Mouse (Mus musculus) limb, embryonic 15.5 days (tissue): ENCODE results near the gene Hexa. TPM values are rescaled to one million over a fixed set of nuclear protein-coding genes. Genes with fewer than 3 reads are reported as not detected.

Experiments
- ATAC-seq: fragments of 200-750 bp; cut with Nextera tagmentation; 2 replicates; pipeline ENCODE4 v1.8.0; 2017; ENCODE audit warnings: low read depth, moderate TSS enrichment; ENCODE audit not compliant: insufficient number of reproducible peaks, low FRiP score, low TSS enrichment
- H3K27ac ChIP-seq: fragments of 300-500 bp; sonication (generic); 2 replicates; pipeline ENCODE4 v1.5.1; 2015; ENCODE audit warnings: moderate library complexity, mild to moderate bottlenecking, inconsistent platforms
- H3K27me3 ChIP-seq: fragments of 300-500 bp; sonication (generic); 2 replicates; pipeline ENCODE4 v1.6.1; 2015; ENCODE audit warnings: inconsistent platforms
- H3K36me3 ChIP-seq: fragments of 300-500 bp; sonication (generic); 2 replicates; pipeline ENCODE4 v1.6.1; 2015; ENCODE audit warnings: inconsistent platforms
- H3K4me1 ChIP-seq: fragments of 300-500 bp; sonication (generic); 2 replicates; pipeline ENCODE4 v1.6.1; 2015; ENCODE audit warnings: inconsistent platforms
- H3K4me2 ChIP-seq: fragments of 300-500 bp; sonication (generic); 2 replicates; pipeline ENCODE4 v1.6.1; 2015; ENCODE audit warnings: mild to moderate bottlenecking, inconsistent platforms
- H3K4me3 ChIP-seq: fragments of 300-500 bp; sonication (generic); 2 replicates; pipeline ENCODE4 v1.5.1; 2015; ENCODE audit warnings: mild to moderate bottlenecking, inconsistent platforms
- H3K9ac ChIP-seq: fragments of 300-500 bp; sonication (generic); 2 replicates; pipeline ENCODE4 v1.6.1; 2015; ENCODE audit warnings: inconsistent platforms
- H3K9me3 ChIP-seq: fragments of 300-500 bp; sonication (generic); 2 replicates; pipeline ENCODE4 v1.6.1; 2016; ENCODE audit warnings: inconsistent platforms
- WGBS: fragments of 180-500 bp; shearing (Covaris S2); methylation state at CpG from one replicate; pipeline ENCODE4 v1.1.7; 2015; 5-methylcytosine and 5-hydroxymethylcytosine counted together
- polyA plus RNA-seq: library from polyadenylated mRNA; unstranded; fragments of >200 nt; fragmentation: Nextera tagmentation; extraction: Ambion mirVana; gene quantifications from 2 replicates; pipeline ENCODE4 v1.2.1, GENCODE M21; 2015

Gene Hexa
- polyA plus RNA-seq, 1 experiment from 2014 or later, result 89.9 TPM

- Histone ChIP-seq H3K9me3 (no peaks in the 10 kb centered on the region), H3K27ac (no peak overlapping the region), H3K27me3 (no peaks in the 10 kb centered on the region), H3K9ac (no peak overlapping the region), H3K36me3 (peaks cover 50% of the 10 kb centered on the region), H3K4me3 (no peak overlapping the region), H3K4me2 (no peak overlapping the region), H3K4me1 (no peaks in the 10 kb centered on the region)
- 18% methylated on average over 4 of the region's 4 CpGs for WGBS
- no peak for ATAC-seq
These were observed 26.3 kb downstream of the Hexa start for GRCm38 (mm10) chr9:59565600-59565999.

DNA sequence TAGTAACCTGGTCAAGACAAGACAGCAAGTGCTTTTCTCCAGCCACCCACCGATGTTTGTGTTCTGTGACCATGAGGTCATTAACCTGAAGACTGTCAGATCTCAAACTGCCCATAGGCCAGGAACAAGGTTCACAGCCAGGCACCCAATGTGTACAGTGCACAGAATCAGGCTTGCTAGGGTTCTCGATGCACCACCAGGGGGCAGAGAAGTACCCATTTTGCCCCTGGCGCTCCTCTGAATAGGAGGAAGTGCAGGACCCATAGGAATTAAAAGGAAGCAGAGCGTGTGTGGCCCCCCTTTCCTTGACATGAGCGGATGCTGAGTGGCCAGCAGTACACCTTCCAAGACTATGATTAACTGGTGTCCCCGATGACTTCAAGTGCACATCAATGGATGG is 27.8 kb downstream of the Hexa start:
- no peaks in the 10 kb centered on the region for H3K4me1 ChIP-seq
- H3K9me3 ChIP-seq, result no peaks in the 10 kb centered on the region
- H3K4me3 ChIP-seq, result no peak overlapping the region
- H3K36me3 ChIP-seq, result peaks cover 35% of the 10 kb centered on the region
- no peak overlapping the region for H3K4me2 ChIP-seq
- 0 out of 2 replicates have a peak, but pooled peaks have one; percentile 35 for ATAC-seq
- H3K9ac ChIP-seq, result no peak overlapping the region
- 35% methylated on average over 6 of the region's 6 CpGs for WGBS
- no peaks in the 10 kb centered on the region for H3K27me3 ChIP-seq
- H3K27ac ChIP-seq, result no peak overlapping the region

DNA sequence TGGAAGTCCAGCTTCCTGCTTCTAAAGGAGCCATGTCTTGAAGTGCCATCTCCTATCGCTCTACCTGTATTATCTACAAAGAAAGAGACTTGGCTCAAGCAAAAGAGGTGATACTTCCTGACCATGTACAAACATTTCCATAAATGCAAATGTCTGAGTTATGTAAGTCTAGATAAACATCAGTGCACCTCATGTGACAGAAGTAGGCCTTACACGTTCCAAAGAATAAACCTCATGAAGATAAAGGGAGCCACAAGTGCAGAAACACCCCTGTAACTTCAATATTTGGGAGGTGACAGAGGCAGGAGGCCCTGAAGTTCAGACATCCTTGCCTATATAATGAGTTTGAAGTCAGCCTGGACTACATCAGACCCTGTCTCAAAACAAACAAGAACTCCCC is 32.5 kb downstream of the Hexa start:
- ATAC-seq, result no peak
- H3K4me3 ChIP-seq, result no peak overlapping the region
- H3K9me3 ChIP-seq, result no peaks in the 10 kb centered on the region
- H3K27me3 ChIP-seq, result peaks cover 11% of the 10 kb centered on the region
- H3K9ac ChIP-seq, result no peak overlapping the region
- H3K27ac ChIP-seq, result no peak overlapping the region
- H3K36me3 ChIP-seq, result no peaks in the 10 kb centered on the region
- 71% methylated on average over 2 of the region's 2 CpGs for WGBS
- H3K4me2 ChIP-seq, result no peak overlapping the region
- no peaks in the 10 kb centered on the region for H3K4me1 ChIP-seq

DNA sequence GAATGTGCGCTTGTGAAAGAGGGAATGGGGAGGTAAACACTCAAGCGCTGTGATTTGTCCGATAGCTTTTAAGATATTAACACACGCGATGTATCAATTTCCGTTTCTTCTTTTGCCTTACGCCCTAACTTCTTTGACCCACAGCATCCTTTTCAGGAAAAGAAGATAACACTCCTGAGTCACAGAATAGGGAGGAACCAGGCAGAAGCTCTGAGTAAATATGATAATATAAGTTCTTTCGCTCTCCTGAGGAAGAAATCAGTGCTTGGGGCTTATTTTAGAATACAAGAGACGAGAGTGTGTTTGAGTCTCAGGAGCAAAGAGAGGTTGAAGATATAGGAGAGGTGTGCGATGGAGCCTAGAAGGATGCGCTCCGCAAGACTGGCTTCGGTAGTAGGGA is 38.1 kb downstream of the Hexa start:
- H3K4me2 ChIP-seq, result peak overlapping the region; percentile 60
- peak overlapping the region; percentile 50 for H3K4me3 ChIP-seq
- peaks cover 30% of the 10 kb centered on the region for H3K27me3 ChIP-seq
- no peak overlapping the region for H3K9ac ChIP-seq
- no peaks in the 10 kb centered on the region for H3K9me3 ChIP-seq
- no peak for ATAC-seq
- 15% methylated on average over 13 of the region's 13 CpGs for WGBS
- H3K4me1 ChIP-seq, result peaks cover 15% of the 10 kb centered on the region
- no peaks in the 10 kb centered on the region for H3K36me3 ChIP-seq
- H3K27ac ChIP-seq, result no peak overlapping the region

GRCm38 (mm10) chr9:59577844-59578504 is 38.6 kb downstream of the Hexa start, which contains the start of gene Celf6:
Celf6 (plus strand) TSS chr9:59577917.
- Histone ChIP-seq H3K4me3 (peak within 1 kb of the TSS; percentile 50), H3K36me3 (no peaks in the 10 kb centered on the region), H3K9ac (no peak within 1 kb of the TSS), H3K9me3 (no peaks in the 10 kb centered on the region), H3K27me3 (peaks cover 30% of the 10 kb centered on the region), H3K4me2 (peak within 1 kb of the TSS; percentile 60), H3K27ac (no peak within 1 kb of the TSS), H3K4me1 (peaks cover 15% of the 10 kb centered on the region)
- peak; percentile 97 for ATAC-seq
- WGBS, result 1% methylated on average over 46 of the region's 61 CpGs

DNA sequence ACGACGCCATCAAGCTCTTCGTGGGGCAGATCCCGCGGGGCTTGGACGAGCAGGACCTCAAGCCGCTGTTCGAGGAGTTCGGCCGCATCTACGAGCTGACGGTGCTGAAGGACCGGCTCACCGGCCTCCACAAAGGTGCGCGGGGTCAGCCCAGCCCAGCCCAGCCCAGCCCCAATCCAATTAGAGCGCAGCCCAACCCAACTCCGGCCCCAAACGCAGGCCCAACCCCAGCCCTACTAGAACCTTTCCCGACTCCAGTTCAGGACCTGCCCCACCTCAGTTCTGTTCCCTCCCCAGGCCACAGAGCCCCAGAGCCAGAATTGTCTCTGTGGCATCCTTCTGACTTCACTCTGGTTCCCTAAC is 39.1 kb downstream of the Hexa start:
- WGBS, result under 1% methylated on average over 20 of the region's 20 CpGs
- Histone ChIP-seq H3K9me3 (no peaks in the 10 kb centered on the region), H3K27ac (no peak overlapping the region), H3K36me3 (no peaks in the 10 kb centered on the region), H3K4me2 (peak overlapping the region; percentile 60), H3K27me3 (peaks cover 30% of the 10 kb centered on the region), H3K4me1 (peaks cover 15% of the 10 kb centered on the region), H3K4me3 (peak overlapping the region; percentile 50), H3K9ac (no peak overlapping the region)
- ATAC-seq, result no peak

- Histone ChIP-seq H3K27me3 (peaks cover 3% of the 10 kb centered on the region; the same call in 1 of the 2 replicates), H3K4me3 (peak overlapping the region; percentile 36), H3K36me3 (no peaks in the 10 kb centered on the region), H3K9me3 (no peaks in the 10 kb centered on the region), H3K27ac (no peak overlapping the region), H3K4me2 (peak overlapping the region; percentile 51), H3K9ac (peak overlapping the region; percentile 24; the same call in 1 of the 2 replicates), H3K4me1 (peaks cover 5% of the 10 kb centered on the region; the same call in 1 of the 2 replicates)
- 3% methylated on average over 13 of the region's 13 CpGs for WGBS
- no peak for ATAC-seq
These were observed 45.5 kb downstream of the Hexa start for GRCm38 (mm10) chr9:59584871-59585308.

- H3K27me3 ChIP-seq, result no peaks in the 10 kb centered on the region
- H3K4me2 ChIP-seq, result no peak overlapping the region
- H3K4me3 ChIP-seq, result no peak overlapping the region
- H3K36me3 ChIP-seq, result no peaks in the 10 kb centered on the region
- no peak overlapping the region for H3K9ac ChIP-seq
- H3K4me1 ChIP-seq, result peaks cover 5% of the 10 kb centered on the region; the same call in 1 of the 2 replicates
- 67% methylated on average over 5 of the region's 5 CpGs for WGBS
- H3K9me3 ChIP-seq, result no peaks in the 10 kb centered on the region
- ATAC-seq, result no peak
- H3K27ac ChIP-seq, result no peak overlapping the region
These were observed 48.9 kb downstream of the Hexa start for GRCm38 (mm10) chr9:59588252-59588651.

DNA sequence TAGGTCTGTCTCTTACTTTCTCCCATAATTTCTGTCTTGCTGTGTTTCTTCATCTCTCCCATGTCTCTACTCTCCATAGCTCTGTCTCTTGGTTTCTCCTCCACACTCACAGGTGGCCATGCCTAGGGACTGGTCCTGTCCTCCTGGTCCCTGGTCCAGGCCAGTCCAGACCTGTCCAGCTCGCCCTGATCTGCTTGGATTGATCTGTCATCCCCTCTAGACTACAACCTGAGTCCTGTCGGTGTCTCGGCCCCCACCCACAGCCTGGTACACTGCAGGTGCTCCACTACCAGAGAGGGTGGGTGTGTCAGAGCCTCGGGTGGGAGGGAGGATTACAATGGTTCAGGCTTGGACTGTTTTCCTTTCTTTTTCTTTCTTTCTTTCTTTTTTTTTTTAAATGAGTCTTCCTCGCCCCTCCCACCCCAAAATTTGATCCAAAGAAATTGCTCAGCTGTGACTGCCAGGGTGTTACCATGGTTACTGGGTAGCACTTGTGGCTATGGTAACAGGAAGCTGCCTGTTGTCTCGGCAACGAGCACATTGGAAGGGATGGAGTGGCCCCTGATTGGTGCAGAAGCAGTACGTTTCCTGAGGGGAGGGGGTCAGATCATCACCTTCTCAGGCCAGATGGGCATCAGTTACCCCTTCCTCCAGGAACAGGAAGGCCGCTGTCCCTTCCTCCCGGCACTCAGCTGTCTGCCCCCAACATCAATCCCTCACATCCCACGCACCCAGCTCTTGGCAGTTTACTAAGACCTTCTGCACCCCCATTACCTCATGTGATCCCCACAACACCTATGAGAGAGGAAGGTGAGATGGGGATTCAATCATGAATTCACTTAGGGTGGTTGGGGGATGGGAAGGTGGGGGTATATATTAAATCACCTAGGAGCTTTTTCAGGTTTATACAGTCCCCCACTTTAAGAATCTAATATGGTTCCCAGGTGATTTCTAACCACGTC is 49.7 kb downstream of the Hexa start:
- Histone ChIP-seq H3K9ac (no peak overlapping the region), H3K9me3 (no peaks in the 10 kb centered on the region), H3K27ac (no peak overlapping the region), H3K36me3 (no peaks in the 10 kb centered on the region), H3K4me3 (no peak overlapping the region), H3K4me2 (no peak overlapping the region), H3K4me1 (peaks cover 5% of the 10 kb centered on the region; the same call in 1 of the 2 replicates), H3K27me3 (no peaks in the 10 kb centered on the region)
- no peak for ATAC-seq
- WGBS, result 42% methylated on average over 12 of the region's 12 CpGs

DNA sequence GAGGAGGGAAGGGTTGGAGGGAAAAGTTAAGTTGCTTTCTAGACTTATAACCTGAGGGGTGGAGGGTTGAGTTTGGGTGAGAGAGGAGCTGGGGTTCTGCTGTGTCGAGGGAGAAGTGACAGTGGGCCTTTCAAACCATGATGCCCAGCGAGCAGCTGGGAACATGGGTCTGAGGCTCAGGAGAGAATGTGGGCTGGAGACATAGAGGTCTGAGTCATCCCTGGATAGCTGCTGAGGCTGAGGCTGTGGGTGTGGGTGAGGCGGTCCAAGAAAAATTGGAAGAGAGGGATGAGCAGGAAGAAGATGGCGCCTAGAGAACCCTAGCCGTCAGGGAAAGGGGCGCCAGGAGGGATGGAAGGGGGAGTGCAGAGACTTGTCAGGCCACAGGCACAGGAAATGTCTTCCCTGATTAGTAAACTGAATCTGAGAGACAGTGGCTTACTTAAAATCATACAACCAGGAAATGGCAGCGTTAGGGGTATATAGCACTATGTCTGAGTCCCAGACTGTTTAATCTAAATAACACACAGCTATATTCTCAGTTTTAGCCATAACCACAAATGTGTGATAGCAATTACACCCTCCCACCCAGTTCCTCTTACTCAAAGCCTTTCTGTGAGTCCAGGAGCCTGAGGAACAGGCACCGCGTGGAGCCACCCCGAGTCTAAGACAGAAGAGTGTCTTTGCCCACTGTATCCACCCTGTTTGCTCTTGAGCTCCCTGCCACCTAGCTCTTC is 50.5 kb downstream of the Hexa start:
- WGBS, result 80% methylated on average over 10 of the region's 10 CpGs
- H3K4me3 ChIP-seq, result no peak overlapping the region
- no peak overlapping the region for H3K9ac ChIP-seq
- peaks cover 3% of the 10 kb centered on the region; the same call in 1 of the 2 replicates for H3K4me1 ChIP-seq
- H3K27ac ChIP-seq, result no peak overlapping the region
- H3K27me3 ChIP-seq, result no peaks in the 10 kb centered on the region
- no peaks in the 10 kb centered on the region for H3K36me3 ChIP-seq
- H3K9me3 ChIP-seq, result no peaks in the 10 kb centered on the region
- no peak for ATAC-seq
- H3K4me2 ChIP-seq, result no peak overlapping the region

DNA sequence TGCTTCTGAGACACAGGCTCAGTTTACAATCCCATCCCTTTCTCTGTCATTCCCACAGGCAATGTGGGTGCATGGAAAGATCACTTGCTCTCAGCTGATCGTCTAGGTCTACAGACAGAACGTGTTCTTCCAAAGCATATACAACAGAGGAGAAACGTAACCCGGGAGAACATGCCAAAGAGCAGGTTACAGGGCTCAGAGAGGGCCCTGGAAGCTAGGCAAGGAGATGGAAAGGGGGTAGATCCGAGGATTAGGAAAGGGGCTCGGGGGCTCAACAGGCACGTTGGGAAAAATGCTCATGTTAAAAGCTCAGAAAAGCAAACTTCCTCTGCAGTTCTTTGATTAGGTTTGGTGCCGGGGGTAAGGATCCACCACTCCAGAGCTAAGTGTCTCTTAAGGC is 62.3 kb downstream of the Hexa start:
- Histone ChIP-seq H3K4me1 (0 out of 2 replicates have a peak, but pooled peaks cover 2% of the 10 kb centered on the region), H3K9me3 (no peaks in the 10 kb centered on the region), H3K4me2 (no peak overlapping the region), H3K27ac (no peak overlapping the region), H3K27me3 (peaks cover 15% of the 10 kb centered on the region), H3K9ac (no peak overlapping the region), H3K4me3 (no peak overlapping the region), H3K36me3 (no peaks in the 10 kb centered on the region)
- no peak for ATAC-seq
- WGBS, result 77% methylated on average over 8 of the region's 8 CpGs
